Mouse (Mus musculus) gastrocnemius, postnatal 14 days (tissue): ENCODE measurements around the gene Bnipl. TPM values are rescaled to one million over a fixed set of nuclear protein-coding genes. Genes with fewer than 3 reads are reported as not detected.

Experiments used
- DNase-seq: peaks from one replicate; pipeline ENCODE4 v3.0.0; 2021; ENCODE audit warnings: mixed read lengths
- intact Hi-C: fragments of 180-260 bp; cut with DNase I; formaldehyde crosslinking; loops from one replicate; pipeline ENCODE4 v1.15.1; 2025; ENCODE audit warnings: low total_unique reads
- total RNA-seq, 2 experiments: library from RNA; stranded (reverse); gene quantifications; 2 replicates each; pipeline ENCODE4 v1.2.3; 2021

Bnipl gene
- total RNA-seq, 2 experiments from 2014 or later: not detected

DNA sequence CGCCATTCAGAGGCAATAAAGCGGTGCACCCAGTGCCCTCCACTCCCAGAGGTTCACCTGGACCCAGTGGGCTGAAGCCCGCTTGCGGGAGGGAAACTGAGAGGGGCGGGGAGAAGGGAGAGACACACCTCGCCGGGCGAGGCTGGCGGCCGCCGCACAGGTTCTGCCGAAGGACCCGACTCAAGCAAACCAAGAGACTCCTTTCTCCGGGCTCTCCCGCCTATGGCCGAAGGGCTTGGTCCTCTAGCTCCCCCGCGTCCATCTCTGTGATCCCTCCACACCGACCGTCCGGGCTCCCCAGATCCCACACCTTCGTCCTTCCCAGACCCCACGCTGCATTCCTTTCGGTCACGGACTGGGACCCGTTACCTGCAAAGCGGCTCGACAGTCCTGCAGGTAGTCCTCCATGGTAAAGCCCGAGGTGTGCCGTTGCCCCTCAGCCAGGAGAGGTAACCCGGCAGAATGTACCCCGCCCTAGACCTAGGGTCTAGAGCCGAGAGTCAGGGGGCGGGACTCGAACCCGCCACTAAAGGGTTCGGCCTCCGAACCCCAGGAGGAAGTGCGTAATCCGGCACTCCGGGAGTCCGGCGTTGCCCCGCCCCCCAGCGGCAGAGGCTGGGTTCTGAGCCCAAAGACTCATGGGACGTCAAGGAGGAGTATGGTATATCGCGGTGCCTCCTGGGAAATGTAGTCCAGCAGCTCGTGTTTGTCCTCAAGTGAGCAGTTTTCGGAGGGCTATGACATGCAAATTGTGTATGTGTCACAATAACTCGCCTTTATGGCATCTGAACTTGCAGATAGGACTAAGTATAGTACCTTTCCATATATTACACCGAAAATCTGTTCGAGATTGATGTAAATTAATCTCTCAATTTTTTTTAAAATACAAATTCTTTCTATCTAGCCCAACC, 30.5 kb upstream of the Bnipl start, which contains the start of the genes Mindy1 and Prune1:
Gene Mindy1 (plus strand): TSS at position 130 of the 911 bp plus-strand sequence.
Gene Prune1 (minus strand): TSS at position 861 of the 911 bp plus-strand sequence.
- intact Hi-C loops: no loop called here
- peak; percentile 99 for DNase-seq

DNA sequence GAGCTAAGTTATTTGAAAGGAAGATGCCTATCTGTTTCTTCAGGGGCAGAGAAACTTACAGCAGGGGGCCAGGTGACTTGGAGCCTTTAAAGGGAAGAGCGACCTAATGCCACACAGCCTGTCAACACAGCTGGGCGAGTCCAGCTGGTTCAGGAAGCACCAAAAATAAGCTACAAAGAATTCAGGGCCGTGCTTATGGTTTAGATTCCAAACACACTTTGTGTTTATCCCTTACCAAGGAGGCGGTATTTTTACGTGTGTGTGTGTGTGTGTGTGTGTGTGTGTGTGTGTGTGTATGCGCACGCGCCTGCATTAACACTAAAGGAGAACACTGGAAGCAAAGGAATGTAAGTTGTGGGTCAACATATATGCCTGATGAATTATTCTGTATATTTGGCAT, 29.8 kb upstream of the Bnipl start:
- no peak for DNase-seq
- intact Hi-C loops: no loop called here

GRCm38 (mm10) chr3:95277149-95277551, 26.2 kb upstream of the Bnipl start:
- no peak for DNase-seq
- intact Hi-C loops: no loop called here

DNA sequence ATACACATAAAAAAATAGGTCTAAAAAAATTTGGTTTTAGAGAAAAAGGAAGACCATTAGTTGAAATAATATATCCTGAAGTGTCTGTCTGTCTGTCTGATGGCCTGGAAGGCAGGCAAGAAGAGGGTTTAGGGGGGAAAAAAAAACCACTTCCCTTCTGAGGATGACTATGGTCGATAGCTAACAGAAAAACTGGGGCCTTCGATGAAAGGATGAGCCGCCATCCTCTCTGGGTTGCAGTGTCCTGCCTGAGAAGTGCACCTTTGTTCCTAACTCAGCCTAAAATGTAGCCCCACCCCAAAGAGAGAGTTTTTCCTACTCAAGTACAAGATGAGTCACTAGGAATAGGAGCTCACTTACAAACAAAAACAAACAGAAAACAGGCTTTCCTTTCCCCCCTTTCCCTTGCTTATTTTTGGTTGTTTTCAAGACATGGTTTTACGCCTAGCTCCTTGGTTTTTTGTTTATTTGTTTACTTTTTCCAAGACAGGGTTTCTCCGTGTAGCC, 25.5 kb upstream of the Bnipl start:
- intact Hi-C loops: no loop called here
- no peak for DNase-seq

DNA sequence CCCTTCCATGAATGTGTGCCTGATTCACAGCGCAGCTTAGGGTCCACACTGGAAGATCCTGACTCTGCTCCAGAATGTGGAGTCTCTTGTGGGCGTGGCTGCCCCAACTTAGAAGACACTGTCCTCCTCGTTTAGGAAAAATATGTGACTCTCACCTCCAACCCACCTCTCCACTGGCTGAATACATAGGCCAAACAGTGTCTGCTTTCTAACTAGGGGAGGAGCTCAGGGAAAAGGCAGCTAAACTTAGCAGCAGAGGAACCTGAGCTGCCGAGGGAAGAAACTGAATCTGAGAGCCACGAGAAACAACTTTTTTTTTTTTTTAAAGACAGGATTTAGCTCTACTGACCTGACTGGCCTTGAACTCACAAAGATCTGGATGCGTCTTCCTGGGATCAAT, 24.2 kb upstream of the Bnipl start:
- DNase-seq: no peak
- intact Hi-C loops: no loop called here

DNA sequence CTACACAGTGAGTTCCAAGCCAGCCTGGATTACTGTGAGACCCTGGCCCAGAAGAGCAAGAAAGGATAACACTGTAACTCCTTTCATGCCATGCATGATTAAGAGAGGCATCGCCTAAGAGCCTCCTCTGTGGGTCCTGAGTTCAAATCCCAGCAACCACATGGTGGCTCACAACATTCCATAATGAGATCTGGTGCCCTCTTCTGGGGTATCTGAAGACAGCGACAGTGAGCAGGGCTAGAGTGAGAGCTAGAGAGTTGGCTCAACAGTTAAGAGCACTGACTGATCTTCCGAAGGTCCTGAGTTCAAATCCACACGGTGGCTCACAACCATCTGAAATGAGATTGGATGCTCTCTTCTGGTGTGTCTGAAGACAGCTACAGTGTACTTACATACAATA, 23.5 kb upstream of the Bnipl start:
- DNase-seq: no peak
- intact Hi-C loops: no loop called here

- no peak for DNase-seq
- intact Hi-C loops: no loop called here
Observed at GRCm38 (mm10) chr3:95273471-95273870, 22.5 kb upstream of the Bnipl start.

DNA sequence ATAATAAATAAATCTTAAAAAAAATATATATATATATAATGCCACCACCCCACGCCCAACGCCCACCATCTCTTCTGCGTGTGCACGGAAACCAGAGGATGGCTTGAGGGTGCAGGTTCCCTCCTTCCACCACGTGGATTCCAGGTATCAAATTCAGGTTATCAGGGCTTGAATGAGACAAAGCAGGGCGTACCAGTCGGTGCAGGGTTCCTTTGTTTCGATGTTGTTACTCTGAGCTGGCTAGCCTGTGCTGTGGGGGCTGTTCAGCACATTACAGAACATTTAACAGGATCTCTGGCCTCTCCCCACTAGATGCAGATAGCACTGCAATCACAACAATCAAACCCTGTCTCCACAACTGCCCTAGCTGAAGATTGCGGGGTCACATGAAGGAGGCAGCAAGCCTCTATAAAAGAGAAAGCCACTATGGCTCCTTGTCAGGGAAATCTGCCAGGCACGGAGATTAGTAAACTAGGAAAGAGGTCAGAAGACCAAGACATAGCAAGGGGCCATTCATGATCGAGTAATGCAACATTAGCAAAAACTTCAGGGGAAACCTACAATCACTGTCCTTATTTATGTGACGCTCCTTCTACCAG, 19.9 kb upstream of the Bnipl start:
- DNase-seq: no peak
- intact Hi-C loops: no loop called here

- no peak for DNase-seq
- intact Hi-C loops: loop anchor here (10.0 kb wide), 1 partner anchor 125 kb away; the partner anchor contains the start of gene Tnfaip8l2
Observed at GRCm38 (mm10) chr3:95269789-95270188, 18.8 kb upstream of the Bnipl start.

DNA sequence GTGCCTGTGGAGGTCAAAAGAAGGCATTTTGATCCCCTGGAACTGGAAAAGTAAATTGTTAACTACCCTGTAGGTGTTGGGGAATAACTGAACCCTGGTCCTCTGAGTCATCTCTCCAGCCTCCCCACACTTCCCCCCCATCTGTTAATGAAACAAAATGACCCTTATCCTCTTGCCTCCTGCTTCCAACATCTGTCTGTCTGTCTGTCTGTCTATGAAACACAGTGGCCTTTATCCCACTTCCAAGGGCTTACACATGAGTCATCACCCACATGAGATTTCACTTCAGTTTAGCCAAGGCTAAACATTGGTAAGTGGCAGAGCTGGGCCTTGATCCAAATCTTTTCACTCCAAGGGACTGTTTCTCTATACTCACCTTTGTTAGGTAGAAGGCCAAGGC, 16.9 kb upstream of the Bnipl start:
- no peak for DNase-seq
- intact Hi-C loops: loop anchor here (10.0 kb wide), 1 partner anchor 123 kb away; the partner anchor contains the start of gene Tnfaip8l2

GRCm38 (mm10) chr3:95266052-95266451, 15.1 kb upstream of the Bnipl start:
- intact Hi-C loops: loop anchor here (10.0 kb wide), 1 partner anchor 121 kb away; the partner anchor contains the start of gene Tnfaip8l2
- no peak for DNase-seq

DNA sequence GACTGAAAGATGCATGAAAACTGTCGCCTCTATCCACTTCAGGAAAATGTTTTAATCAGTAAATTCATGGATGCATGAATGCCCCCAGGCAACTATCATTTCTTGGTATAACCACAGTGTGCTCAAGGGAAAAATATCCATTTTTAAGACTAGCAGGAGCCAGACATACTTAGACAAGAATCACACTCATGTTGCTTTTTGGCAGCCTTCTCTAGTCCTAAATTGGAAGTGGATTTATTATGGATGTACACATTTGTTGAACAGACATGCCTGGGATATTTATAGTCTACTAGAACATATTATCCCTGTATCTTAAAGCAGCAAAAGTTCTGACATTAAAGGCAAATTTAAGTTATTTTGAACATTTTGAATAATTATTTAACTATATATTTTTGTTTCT, 13.7 kb upstream of the Bnipl start:
- DNase-seq: no peak
- intact Hi-C loops: loop anchor here (5.0 to 10.0 kb wide), 2 partner anchors 47 to 120 kb away; partner anchors contain the start of genes Gabpb2 and Tnfaip8l2

DNA sequence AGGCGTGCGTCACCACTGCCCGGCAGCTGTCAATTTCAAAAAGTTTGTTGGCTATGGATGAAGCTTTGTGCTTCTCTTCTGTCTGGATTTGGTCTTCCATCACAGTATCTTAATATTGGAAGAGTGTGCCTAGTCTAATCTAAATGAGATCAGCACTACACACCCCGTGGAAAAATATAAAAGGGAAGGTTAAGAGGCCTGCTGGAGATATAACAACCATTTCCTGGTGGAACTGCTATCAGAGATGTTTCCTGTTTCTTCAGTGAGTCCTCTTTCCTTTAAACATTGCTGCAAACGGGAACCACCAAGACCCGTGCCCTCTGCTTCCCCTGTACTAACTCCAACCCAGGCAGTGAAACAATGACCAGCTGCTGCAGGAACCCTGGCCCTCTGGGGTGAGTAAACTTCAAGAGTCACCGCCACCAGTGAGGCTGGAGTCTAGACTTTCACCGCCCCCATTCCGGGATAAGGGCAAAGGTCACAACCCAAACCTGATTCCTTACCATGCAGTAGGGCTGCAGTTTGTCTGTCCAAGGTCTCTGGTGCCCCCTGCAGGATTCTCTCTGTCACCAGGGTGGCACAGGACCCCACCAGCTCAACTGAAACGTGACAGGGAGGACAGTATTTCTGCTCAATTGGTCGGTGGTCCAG, 12.2 kb upstream of the Bnipl start:
- DNase-seq: peak; percentile 76
- intact Hi-C loops: loop anchor here (5.0 to 10.0 kb wide), 2 partner anchors 46 to 118 kb away; partner anchors contain the start of genes Gabpb2 and Tnfaip8l2

GRCm38 (mm10) chr3:95261975-95262374, 11.0 kb upstream of the Bnipl start:
- intact Hi-C loops: loop anchor here (5.0 to 10.0 kb wide), 2 partner anchors 45 to 117 kb away; partner anchors contain the start of genes Gabpb2 and Tnfaip8l2
- no peak for DNase-seq

DNA sequence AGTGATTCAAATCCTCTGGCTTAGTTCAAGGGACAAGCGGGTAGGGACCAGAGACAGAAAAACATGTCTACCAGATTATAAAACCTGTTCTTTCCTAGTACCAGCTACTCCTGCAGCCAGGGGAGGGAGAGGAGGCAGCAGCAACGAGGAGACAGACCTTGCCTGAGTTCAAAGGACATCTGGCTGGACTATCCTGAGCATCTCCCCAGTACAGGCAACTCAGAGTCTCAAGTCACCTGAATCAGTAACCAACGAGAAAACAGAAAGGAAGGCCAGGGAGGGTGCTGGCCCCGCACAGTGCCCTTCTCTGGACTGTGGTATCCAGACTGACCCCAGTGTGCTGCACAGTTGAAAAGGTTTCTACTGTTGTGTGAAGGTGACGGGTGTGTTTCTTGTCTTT, 5.9 kb upstream of the Bnipl start:
- no peak for DNase-seq
- intact Hi-C loops: no loop called here

DNA sequence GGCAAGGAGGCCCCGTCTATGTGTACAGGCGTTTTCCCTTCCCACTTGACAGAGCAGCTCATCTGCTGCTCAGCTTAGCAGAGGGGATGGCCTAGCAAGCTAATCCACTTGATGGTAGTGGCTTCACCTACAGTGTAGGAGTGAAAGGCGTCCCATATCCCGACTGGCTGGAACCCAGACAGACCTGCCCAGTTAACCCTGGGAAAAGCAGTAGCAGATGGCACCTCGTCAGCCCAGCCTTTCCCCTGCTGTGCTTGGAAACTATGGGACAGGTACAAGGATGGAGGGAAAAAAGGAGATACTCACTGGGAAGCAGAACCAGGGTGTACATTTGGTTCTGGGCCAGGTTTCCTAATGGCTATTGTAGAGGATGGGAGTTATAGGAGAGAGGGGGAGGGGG, 632 bp downstream of the Bnipl start:
- DNase-seq: no peak
- intact Hi-C loops: no loop called here

GRCm38 (mm10) chr3:95247660-95248336, 3.2 kb downstream of the Bnipl start:
- intact Hi-C loops: no loop called here
- no peak for DNase-seq

- intact Hi-C loops: no loop called here
- DNase-seq: peak; percentile 37
Observed at GRCm38 (mm10) chr3:95246465-95247231, 4.3 kb downstream of the Bnipl start.
